Mouse (Mus musculus): ENCODE measurements at regions not wholly inside any gene's neighbourhood (a gene's known extent, or its start where the extent isn't known, plus 50 kb on each side); places are given as distances from the start of the nearest gene placed in this dataset.

DNA sequence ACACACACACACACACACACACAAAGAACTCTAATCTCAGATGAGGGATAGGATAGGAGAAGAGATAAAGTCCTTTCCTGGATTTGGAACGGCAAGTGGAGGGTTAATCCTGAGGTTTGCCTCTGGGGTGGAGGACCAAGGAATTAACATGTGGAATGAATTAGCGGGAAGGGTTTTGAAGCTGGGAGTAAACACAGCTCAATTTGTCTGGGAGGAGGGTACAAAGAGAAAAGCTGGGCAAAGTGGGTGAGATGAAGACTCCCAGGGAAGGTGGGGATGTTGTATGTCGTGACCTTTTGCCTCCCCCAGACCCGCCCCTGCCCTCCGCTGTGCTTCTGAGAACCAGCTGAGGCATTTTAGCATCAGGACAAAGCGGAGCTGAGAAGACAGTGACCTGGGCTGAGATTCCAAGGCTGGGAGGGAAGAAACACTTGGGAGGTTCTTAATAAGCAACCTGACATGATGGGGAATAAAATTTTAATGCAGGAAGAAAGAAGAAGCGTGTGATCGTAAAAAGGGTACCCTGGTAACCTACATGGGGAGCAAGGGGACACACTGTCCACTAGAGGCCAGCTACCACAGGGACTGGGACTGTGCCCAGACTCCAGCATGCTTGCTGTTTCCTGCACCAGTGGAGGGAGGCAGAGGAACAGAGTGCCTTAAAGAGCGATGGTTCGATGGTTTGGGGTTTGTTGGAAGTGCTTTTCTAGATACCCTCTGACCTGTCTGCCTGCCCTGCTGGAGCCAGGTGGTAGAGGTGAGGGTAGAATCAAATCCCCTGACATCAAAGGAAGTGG is 264.0 kb downstream of the H2al1j start:
- TF ChIP-seq EP300 (IDR thresholded peaks at IDR 0.05; ENCODE audit: low read depth), result no peak
- TF ChIP-seq CTCF (IDR thresholded peaks at IDR 0.05; ENCODE audit: low read depth), result no peak
- H3K27ac ChIP-seq, result no peak overlapping the region
- no peak overlapping the region for H3K4me2 ChIP-seq (ENCODE audit: low read depth)
- no peak overlapping the region for H3K9ac ChIP-seq (replicated peaks)
- no peaks in the 10 kb centered on the region for H3K9me3 ChIP-seq (ENCODE audit: control insufficient read depth, low read length)
- 42% methylated on average over 10 of the region's 10 CpGs for WGBS (ENCODE audit: insufficient replicate concordance)
- ATAC-seq (ENCODE audit: insufficient read depth), result no peak
- no peak overlapping the region for H3K4me3 ChIP-seq (ENCODE audit: insufficient read depth in 1 of 2, low read depth in 2 of 2, low read length in 2 of 2)
- no peak for DNase-seq (ENCODE audit: low read depth in 3 of 3, low spot score in 3 of 3)
- no peaks in the 10 kb centered on the region for H3K36me3 ChIP-seq (replicated peaks; ENCODE audit: control insufficient read depth, insufficient read depth, low read depth)
- H3K4me1 ChIP-seq (replicated peaks; ENCODE audit: control insufficient read depth in 2 of 2, insufficient read depth in 2 of 2, low read length in 1 of 2), result no peaks in the 10 kb centered on the region
- no peaks in the 10 kb centered on the region for H3K27me3 ChIP-seq (ENCODE audit: control insufficient read depth, insufficient read depth, low read length)

DNA sequence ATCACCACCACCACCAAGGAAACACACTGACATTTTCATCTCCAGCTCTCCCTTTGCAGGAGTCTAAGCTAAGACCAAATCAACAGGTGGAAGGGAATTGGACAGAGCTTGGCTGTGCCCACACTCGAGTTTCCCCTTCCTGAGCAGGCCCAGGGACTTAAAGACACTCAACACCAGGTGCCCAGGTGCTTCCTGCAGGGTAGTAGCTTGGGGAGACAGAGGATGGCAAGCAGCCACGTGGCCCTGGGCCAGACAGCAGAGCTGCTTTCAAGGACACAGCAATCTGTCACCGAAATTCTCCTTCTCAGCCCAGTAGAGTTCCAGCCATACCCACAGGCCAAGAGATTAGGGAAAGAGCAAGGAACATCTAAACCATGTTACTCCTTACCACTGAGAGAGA is 266.9 kb downstream of the H2al1j start:
- no peaks in the 10 kb centered on the region for H3K9me3 ChIP-seq (ENCODE audit: control insufficient read depth, low read length)
- ATAC-seq (ENCODE audit: insufficient read depth), result no peak
- no peak for DNase-seq (ENCODE audit: low read depth in 3 of 3, low spot score in 3 of 3)
- no peaks in the 10 kb centered on the region for H3K36me3 ChIP-seq (replicated peaks; ENCODE audit: control insufficient read depth, insufficient read depth, low read depth)
- WGBS (ENCODE audit: insufficient replicate concordance), result 27% methylated on average over 3 of the region's 3 CpGs
- H3K4me1 ChIP-seq (replicated peaks; ENCODE audit: control insufficient read depth in 2 of 2, insufficient read depth in 2 of 2, low read length in 1 of 2), result no peaks in the 10 kb centered on the region
- TF ChIP-seq EP300 (IDR thresholded peaks at IDR 0.05; ENCODE audit: low read depth), result no peak
- no peak for TF ChIP-seq CTCF (IDR thresholded peaks at IDR 0.05; ENCODE audit: low read depth)
- no peaks in the 10 kb centered on the region for H3K27me3 ChIP-seq (ENCODE audit: control insufficient read depth, insufficient read depth, low read length)
- H3K9ac ChIP-seq (replicated peaks), result no peak overlapping the region
- H3K4me2 ChIP-seq (ENCODE audit: low read depth), result no peak overlapping the region
- no peak overlapping the region for H3K4me3 ChIP-seq (ENCODE audit: insufficient read depth in 1 of 2, low read depth in 2 of 2, low read length in 2 of 2)
- no peak overlapping the region for H3K27ac ChIP-seq

DNA sequence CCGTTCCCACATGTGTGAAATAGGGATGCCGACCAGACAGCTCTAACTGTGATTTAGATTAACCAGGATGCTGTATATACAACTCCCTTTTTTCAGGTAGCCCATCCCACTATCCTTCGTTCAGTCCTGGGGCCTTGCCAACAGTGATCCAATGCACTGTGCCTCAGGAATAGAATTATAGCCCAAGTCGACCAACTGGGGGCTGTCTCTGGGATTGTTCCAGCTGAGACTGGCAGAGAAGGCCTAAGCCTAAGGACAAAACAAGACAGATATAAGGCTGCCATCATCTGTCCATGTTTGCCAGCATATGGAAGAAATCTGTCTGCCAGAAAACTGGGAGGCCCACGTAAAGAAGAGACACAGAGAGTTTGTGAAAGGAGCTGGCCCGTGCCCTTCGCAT is 269.9 kb downstream of the H2al1j start:
- Histone ChIP-seq H3K4me3 (ENCODE audit: insufficient read depth in 1 of 2, low read depth in 2 of 2, low read length in 2 of 2) (no peak overlapping the region), H3K9ac (replicated peaks) (no peak overlapping the region), H3K36me3 (replicated peaks; ENCODE audit: control insufficient read depth, insufficient read depth, low read depth) (no peaks in the 10 kb centered on the region), H3K4me1 (replicated peaks; ENCODE audit: control insufficient read depth in 2 of 2, insufficient read depth in 2 of 2, low read length in 1 of 2) (no peaks in the 10 kb centered on the region), H3K27me3 (ENCODE audit: control insufficient read depth, insufficient read depth, low read length) (no peaks in the 10 kb centered on the region), H3K4me2 (ENCODE audit: low read depth) (no peak overlapping the region), H3K27ac (no peak overlapping the region), H3K9me3 (ENCODE audit: control insufficient read depth, low read length) (no peaks in the 10 kb centered on the region)
- ATAC-seq (ENCODE audit: insufficient read depth), result no peak
- DNase-seq (ENCODE audit: low read depth in 3 of 3, low spot score in 3 of 3), result no peak
- TF ChIP-seq EP300 (IDR thresholded peaks at IDR 0.05; ENCODE audit: low read depth), result no peak
- WGBS (ENCODE audit: insufficient replicate concordance), result 63% methylated on average over 7 of the region's 7 CpGs

DNA sequence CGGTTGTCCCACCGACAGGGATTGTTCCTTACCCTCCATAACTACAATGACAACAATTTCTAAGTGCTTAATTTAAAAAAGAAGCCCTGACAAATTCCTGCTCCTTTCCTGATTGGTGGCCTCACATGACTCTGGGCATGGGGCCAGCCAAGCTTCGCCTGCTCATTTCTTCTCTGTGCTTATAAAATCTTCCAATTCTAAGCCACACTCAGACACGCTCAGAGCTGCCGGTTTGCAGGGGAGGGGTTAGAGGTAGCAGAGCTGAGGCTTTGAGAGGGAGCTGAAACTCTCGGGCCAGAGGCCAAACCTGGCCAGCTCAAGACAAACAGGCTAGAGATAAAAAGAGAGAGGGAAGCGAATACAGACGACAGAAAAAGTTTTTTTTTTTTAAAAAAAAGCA is 286.6 kb downstream of the H2al1j start:
- TF ChIP-seq CTCF (IDR thresholded peaks at IDR 0.05; ENCODE audit: low read depth) (no peak), EP300 (IDR thresholded peaks at IDR 0.05; ENCODE audit: low read depth) (no peak)
- Histone ChIP-seq H3K36me3 (replicated peaks; ENCODE audit: control insufficient read depth, insufficient read depth, low read depth) (no peaks in the 10 kb centered on the region), H3K9me3 (ENCODE audit: control insufficient read depth, low read length) (no peaks in the 10 kb centered on the region), H3K4me2 (ENCODE audit: low read depth) (no peak overlapping the region), H3K4me3 (ENCODE audit: insufficient read depth in 1 of 2, low read depth in 2 of 2, low read length in 2 of 2) (no peak overlapping the region), H3K4me1 (replicated peaks; ENCODE audit: control insufficient read depth in 2 of 2, insufficient read depth in 2 of 2, low read length in 1 of 2) (no peaks in the 10 kb centered on the region), H3K27ac (no peak overlapping the region), H3K27me3 (ENCODE audit: control insufficient read depth, insufficient read depth, low read length) (no peaks in the 10 kb centered on the region), H3K9ac (replicated peaks) (no peak overlapping the region)
- ATAC-seq (ENCODE audit: insufficient read depth), result no peak
- WGBS (ENCODE audit: insufficient replicate concordance), result 49% methylated on average over 8 of the region's 8 CpGs
- no peak for DNase-seq (ENCODE audit: low read depth in 3 of 3, low spot score in 3 of 3)

DNA sequence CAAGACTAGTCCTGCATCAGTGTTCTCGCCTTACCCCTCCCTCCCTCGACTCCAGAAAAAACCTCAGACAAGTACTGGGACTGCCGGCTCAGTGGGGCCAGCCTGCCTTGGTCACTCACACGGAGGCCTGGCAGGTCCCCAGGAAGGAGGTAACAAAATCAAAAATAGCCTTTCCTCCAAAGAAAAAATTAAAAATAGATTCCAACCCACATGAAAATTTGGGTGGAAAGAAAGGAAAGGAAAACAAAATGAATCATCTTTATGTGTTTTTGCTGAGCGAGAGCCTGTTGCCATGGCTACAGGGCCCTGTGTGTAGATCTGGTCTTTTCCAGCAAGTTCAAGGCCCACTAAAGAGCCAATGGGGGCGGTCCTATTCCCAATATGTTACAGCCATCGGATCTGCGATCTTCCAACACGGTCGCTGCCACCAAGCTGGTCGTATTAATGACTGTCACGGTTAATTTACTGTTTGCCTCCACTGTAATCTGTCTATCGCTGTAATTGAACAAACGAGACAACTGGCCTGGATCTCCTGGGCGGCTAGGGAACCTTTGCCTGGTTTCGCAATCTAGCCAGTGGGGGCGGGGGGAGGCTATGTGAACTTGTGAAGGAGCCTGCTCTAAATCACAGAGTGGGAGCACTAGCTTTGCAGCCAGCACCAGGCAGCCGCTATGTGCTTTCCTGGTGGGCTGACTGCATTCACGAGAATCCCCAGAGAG is 293.6 kb downstream of the H2al1j start:
- DNase-seq (ENCODE audit: low read depth in 3 of 3, low spot score in 3 of 3), result peak in 1 of 3 experiments; percentile 1
- no peak for TF ChIP-seq CTCF (IDR thresholded peaks at IDR 0.05; ENCODE audit: low read depth)
- no peak for TF ChIP-seq EP300 (IDR thresholded peaks at IDR 0.05; ENCODE audit: low read depth)

More for the DNA sequence above, 293.6 kb downstream of the H2al1j start:
- H3K9ac ChIP-seq (replicated peaks), result no peak overlapping the region
- H3K9me3 ChIP-seq (ENCODE audit: control insufficient read depth, low read length), result no peaks in the 10 kb centered on the region
- WGBS (ENCODE audit: insufficient replicate concordance), result 54% methylated on average over 19 of the region's 19 CpGs
- no peaks in the 10 kb centered on the region for H3K27me3 ChIP-seq (ENCODE audit: control insufficient read depth, insufficient read depth, low read length)
- H3K27ac ChIP-seq, result no peak overlapping the region
- H3K4me2 ChIP-seq (ENCODE audit: low read depth), result no peak overlapping the region
- no peaks in the 10 kb centered on the region for H3K4me1 ChIP-seq (replicated peaks; ENCODE audit: control insufficient read depth in 2 of 2, insufficient read depth in 2 of 2, low read length in 1 of 2)
- no peak for ATAC-seq (ENCODE audit: insufficient read depth)
- H3K4me3 ChIP-seq (ENCODE audit: insufficient read depth in 1 of 2, low read depth in 2 of 2, low read length in 2 of 2), result no peak overlapping the region
- H3K36me3 ChIP-seq (replicated peaks; ENCODE audit: control insufficient read depth, insufficient read depth, low read depth), result no peaks in the 10 kb centered on the region

Data from liver, embryonic 14.5 days (tissue).